Mouse (Mus musculus): Measurements from ENCODE around the gene Adssl1. TPM values are rescaled to one million over a fixed set of nuclear protein-coding genes. Genes with fewer than 3 reads are reported as not detected.
A peak's percentile ranks its signal among the peaks of the same experiment; 100 is the strongest.

Adssl1 gene
- total RNA-seq (2021): 100 to 1,000 TPM; 192 to 206 TPM
- long read RNA-seq, experiment 1, transcript Adssl1-201 (13 exons, 1,777 nt): major isoform, 269 of 293 reads
- long read RNA-seq, experiment 1, partial matches to known transcripts: 17 of 293 reads
- long read RNA-seq, experiment 1, other reads (novel, unspliced or antisense): 7 of 293 reads
- long read RNA-seq, experiment 2, transcript Adssl1-201 (13 exons, 1,777 nt): major isoform, 127 of 142 reads
- long read RNA-seq, experiment 2, partial matches to known transcripts: 13 of 142 reads
- long read RNA-seq, experiment 2, other reads (novel, unspliced or antisense): 2 of 142 reads

DNA sequence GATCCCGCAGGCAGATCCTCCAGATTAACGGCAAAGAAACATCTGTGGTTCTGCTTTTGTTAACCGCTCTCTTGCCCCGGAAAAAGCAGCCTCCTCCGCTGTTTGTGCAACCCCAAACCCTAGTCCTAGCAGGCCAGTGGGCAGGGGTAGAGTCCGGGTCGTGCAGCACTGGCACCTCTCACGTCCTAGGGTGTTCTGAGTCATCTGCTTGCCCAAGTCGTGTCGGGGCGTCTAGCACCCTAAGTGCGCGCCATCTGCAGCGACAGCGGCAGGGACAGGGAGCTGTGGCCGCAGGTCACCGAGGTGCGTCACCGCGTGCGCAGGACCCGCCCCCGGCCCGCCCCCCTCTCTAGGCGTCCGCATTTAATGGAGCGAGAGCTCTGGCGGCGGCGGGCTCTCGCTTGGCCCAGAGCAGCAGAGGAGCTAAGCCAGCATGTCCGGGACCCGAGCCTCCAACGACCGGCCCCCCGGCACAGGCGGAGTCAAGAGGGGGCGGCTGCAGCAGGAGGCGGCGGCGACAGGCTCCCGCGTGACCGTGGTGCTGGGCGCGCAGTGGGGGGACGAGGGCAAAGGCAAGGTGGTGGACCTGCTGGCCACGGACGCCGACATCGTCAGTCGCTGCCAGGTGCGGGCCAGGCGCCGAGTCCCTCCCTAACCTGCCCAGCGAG is at the start of gene Adssl1:
TSS of gene Adssl1 (plus strand) at position 360 of the 668 bp plus-strand sequence.
- DNase-seq: peak; percentile 75 to 82

DNA sequence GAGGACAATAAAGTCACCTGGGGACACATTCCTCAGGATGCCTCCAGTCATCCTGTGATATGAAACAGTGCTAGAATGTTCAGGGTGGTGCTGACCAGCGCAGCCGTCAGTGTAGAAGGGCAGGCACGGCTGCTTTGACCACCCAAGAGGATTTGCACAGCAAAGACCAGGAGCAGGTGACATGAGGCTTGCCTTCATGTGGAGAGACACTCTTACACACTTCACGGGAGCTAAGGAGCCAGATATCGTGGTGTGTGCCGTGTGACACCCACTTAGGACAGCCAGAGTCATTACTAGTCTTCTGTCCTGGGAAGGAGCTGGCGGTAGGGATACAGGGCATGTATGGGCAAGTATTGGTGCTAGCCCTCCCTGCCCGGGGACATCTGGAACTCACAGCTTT is 49.7 kb upstream of the Adssl1 start:
- no peak for DNase-seq

GRCm38 (mm10) chr12:112571064-112571463 is 48.8 kb upstream of the Adssl1 start:
- no peak for DNase-seq

- DNase-seq: no peak
Measured at GRCm38 (mm10) chr12:112575274-112575986, 44.4 kb upstream of the Adssl1 start.

- DNase-seq: peak; percentile 34 to 56
Measured at GRCm38 (mm10) chr12:112576341-112576740, 43.5 kb upstream of the Adssl1 start.

DNA sequence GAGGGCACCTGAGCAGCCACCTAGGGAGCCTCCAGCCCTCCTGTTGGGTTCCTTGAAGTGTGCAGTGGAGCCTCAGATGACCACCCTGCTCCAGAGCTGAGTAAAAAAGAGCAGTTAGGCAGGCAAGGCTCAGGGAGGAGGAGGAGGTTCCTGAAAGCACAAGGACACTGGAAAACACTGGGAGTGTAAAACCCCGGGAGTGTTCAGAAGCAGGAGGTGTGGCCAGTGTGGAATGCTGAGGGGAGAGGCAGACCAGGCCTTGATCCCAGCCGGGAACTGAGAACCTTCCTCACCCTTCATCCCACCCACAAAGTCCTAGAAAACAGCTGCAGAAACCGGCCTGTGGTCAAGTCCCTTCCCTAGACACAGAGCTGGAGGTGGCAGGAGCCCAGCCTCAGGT is 43.1 kb upstream of the Adssl1 start:
- peak in 1 of 2 experiments; percentile 24 for DNase-seq

GRCm38 (mm10) chr12:112578296-112579090 is 41.4 kb upstream of the Adssl1 start:
- DNase-seq: peak; percentile 46 to 47

DNA sequence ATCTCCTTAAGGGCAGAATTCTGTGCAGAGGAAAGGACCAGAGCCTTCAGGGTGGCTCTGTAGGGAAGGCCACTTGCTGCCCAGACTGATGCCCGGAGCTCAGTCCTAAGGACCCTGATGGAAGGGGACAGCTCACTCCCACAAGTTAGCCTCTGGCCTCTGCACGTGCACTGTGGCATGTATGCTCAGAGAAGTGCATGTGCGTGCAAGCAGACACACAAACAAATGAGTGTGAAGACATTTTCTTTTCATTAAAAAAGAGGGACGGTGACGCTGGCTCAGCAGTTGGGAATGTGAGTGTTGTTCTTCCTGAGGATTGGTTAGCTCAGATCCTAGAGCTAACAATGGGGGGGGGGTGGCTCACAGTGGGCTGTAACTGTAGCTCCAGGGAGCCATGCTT is 40.4 kb upstream of the Adssl1 start:
- no peak for DNase-seq

- no peak for DNase-seq
Measured at GRCm38 (mm10) chr12:112579926-112580325, 39.9 kb upstream of the Adssl1 start.

DNA sequence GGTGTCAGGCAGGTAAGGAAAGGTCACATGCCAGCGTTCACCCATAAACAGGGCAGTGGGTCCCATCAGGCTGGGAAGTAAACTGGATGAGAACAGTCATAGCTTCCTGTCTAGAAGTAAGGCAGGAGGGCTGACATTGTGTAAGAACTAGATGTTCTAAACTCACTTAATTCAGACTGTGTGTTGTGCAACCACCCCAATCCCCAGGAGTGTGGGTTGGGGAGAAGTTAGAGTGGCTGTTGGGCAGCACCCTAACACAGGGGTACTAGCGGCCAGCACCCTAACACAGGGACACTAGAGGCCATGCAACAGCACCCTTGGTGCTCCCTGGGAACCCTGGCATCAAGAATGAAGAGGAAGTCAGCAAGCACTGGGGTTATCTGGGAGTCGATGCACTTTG is 38.7 kb upstream of the Adssl1 start:
- no peak for DNase-seq

DNA sequence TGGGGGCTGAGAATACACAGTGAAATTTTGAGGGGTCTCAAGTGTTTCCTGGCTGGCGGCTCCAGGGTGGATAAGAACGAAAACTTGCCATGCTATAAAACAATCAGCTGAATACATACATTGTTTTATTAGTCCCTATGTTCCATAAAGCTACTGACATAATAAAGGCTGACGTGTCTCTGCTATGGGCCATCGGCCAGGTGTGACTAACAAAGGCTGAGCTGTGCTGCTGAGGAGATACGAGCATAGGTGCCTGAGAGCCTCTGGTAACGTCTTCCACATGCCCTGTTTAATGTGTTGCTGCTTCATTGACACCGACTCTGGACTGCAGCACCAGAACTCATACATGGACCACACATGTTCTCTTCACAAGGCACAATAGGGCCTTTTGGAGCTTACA is 34.9 kb upstream of the Adssl1 start:
- no peak for DNase-seq

- DNase-seq: no peak
Measured at GRCm38 (mm10) chr12:112585924-112586538, 33.8 kb upstream of the Adssl1 start.

DNA sequence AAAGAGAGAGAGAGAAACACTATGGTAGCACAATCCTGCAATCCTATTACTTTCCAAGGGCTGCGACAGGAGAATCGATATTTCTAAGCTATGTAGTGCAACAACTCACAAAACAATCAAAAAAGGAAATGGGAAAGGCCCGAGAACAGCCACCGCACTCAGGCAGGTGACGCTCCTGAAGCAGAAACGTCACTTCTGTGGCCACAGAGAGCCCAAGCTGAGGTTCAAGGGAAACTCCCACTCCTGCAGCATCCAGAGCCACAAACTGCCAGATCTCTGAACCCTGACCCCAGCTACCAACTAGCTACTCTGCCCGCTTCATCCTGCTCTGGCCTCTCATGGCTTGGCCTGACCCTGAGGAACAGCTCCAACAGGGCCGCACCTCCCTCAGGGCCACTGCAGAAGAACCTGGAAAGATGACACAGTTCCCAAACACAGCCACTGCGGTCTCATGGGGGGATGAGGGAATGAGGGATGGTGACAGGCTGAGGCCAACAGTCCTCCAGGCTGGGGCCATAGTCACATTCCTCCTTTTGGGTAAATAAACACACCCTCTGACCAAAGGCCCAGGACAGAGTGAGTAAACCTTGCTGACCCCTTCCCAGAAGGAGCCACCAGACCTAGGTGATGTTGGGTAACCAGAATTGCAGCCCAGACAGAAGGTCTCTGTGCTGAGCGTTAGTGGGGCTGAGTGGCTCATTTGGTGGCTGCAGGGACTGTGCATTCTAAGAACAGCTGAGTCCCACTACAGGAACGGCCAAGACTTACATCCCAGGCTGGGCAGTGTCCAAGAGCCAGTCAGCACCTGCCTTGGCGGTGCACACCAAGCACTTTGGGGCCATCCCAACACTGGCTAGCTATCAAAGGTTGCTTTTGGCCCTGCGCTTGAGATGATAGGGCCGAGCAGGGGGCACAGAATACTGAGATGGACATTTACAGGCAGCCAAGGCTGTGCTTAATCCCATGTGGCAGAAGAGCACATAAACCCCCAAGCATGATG is 32.4 kb upstream of the Adssl1 start:
- DNase-seq: peak; percentile 63 to 65

DNA sequence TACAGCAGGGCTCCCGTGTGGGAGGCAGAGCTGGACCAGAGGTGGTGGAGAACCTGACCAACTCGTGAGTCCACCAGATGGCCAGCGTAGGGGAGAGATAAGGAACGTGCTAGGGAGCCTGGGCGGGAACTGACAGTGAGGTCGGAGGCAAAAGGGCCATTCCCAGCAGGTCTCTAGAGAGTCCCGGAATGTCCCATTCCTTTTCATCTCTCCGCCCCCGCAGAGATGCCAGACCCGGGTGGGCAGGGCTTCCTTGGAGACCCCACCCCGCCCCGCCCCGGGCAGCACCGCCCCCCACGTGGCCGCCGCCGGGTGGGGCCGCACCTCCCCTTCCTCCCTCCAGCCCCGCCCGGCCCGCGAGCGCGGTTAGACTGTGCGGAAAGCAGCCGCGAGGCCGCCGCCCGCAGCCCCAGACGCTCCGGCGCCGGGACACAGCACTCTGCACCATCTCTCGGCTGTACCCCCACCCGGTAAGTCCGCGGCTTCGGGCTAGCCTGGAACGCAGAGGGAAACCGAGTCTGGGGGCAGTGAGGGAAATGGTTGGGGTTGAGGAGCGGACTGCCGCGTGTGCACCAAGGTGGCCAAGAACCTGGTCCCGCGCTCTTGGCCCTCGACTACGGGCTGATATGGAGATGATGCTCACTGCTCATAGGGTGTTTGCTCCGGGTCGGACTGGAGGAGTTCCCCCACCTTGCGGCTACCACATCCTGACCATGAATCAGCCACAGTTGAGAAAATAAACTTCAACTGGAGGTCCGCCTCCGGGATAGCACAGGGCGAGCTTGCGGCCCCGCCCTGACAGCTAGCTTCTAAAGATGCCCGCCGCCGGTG is 31.2 kb upstream of the Adssl1 start, which contains the start of gene Inf2:
TSS of gene Inf2 (plus strand) at position 359 of the 831 bp plus-strand sequence.
- peak; percentile 85 to 92 for DNase-seq

DNA sequence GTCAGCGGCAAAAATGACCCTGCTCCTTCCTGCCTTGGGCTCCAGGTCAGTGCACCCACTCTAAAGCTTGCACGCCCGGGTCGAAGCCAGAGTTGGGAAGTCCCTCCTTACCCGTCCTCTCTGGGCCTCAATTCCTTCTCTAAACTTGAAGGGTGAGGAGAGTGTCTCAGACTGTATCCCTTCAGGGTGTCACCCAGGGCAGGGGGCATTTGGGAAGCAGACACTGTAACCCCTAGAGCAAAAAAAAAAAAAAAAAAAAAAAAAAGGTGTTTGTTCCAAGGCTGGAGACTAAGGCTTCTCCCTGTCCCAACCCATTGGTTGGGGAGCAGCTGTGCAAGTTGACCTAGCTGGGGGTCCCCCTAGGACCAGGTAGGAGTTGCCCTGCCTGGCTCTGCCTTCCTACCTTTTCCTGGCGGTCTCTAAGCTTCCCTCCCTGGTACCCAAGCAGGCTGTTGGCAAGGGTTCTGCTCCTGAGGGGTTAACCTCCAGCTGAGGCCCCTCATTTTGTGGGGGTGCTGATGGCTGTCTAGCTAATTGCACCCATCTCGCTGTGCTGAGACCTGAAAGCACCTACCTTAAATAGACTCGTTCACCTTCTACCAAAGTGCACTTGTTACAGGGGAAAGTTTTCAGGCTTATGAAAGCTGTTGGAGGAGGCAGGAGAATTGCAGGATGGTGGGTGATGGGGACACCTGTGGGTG is 30.2 kb upstream of the Adssl1 start:
- DNase-seq: no peak

DNA sequence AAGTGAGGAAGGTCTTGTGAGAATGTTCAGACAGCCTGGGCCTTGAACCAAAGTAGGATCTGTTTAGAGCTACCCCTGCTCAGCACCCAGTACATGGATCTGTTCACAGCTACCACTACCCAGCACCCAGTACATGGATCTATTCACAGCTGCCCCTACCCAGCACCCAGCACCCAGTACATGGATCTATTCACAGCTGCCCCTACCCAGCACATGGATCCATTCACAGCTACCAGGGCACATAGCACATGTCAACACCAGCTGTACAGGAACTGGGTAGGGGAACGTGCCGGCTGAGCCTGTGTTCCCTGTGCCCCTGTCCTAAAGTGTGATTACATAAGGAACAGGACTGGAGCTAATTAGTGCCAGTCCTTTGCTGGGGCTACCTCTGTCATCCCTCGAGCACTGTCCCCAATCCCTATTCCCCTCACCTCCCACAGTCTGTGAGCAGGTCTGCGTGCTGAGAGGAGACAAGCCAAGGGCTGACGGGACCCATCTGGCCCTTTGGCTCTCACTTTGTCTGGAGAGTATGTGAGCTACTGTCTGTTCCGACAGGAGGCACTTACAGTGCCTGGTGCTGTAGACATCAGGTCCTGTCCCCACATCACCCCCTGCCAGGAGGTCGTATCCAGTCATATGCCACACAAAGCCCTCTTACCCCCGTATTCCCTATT is 29.1 kb upstream of the Adssl1 start:
- no peak for DNase-seq

DNA sequence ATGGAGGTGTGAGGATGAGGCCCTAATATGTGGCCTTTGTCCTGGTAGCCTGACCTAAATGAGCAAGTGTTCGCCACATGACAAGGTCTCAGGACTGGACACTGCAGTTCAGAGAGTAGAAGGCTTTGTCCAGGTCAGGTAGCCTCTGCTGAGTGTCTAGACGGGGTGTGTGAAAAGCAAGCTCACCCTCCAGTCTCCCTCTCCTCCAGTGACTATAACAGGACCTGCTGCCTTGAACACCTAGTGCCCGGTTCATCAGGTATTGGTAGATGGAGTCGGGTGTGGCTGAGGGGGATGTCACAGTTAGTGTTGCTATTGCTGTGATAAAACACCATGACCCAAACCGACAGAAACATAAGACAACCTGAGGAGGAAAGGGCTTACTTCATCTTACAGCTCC is 28.6 kb upstream of the Adssl1 start:
- no peak for DNase-seq

- DNase-seq: peak in 1 of 2 experiments; percentile 58
Measured at GRCm38 (mm10) chr12:112591730-112592129, 28.1 kb upstream of the Adssl1 start.
